Mouse (Mus musculus) liver, embryonic 16.5 days (tissue): ENCODE data around the gene Olfr203. TPM values are rescaled to one million over a fixed set of nuclear protein-coding genes. Genes with fewer than 3 reads are reported as not detected.
"Not testable (repeated sequence)": the region's sequence is repeated elsewhere in the genome, so short reads cannot be mapped to it uniquely, and the experiment has no call there.

Source experiments
- ATAC-seq: fragments of 200-750 bp; cut with Nextera tagmentation; 2 replicates; pipeline ENCODE4 v1.8.0; 2017; ENCODE audit warnings: low read depth, mild to moderate bottlenecking, moderate number of reproducible peaks, moderate library complexity
- H3K27ac ChIP-seq: fragments of 300-500 bp; sonication (generic); 2 replicates; pipeline ENCODE4 v1.5.1; 2014; ENCODE audit warnings: mild to moderate bottlenecking, low read length
- H3K27me3 ChIP-seq: fragments of 300-500 bp; sonication (generic); 2 replicates; pipeline ENCODE4 v1.6.1; 2014; ENCODE audit warnings: low read depth, low read length, mixed read lengths; ENCODE audit not compliant: control insufficient read depth, insufficient read depth
- H3K36me3 ChIP-seq: fragments of 300-500 bp; sonication (generic); 2 replicates; pipeline ENCODE4 v1.6.1; 2014; ENCODE audit warnings: mild to moderate bottlenecking; ENCODE audit not compliant: control insufficient read depth, insufficient read depth
- H3K4me1 ChIP-seq: fragments of 300-500 bp; sonication (generic); 2 replicates; pipeline ENCODE4 v1.6.1; 2014; ENCODE audit warnings: low read depth, low read length, mixed read lengths; ENCODE audit not compliant: control insufficient read depth
- H3K4me2 ChIP-seq: fragments of 300-500 bp; sonication (generic); 2 replicates; pipeline ENCODE4 v1.6.1; 2014; ENCODE audit warnings: low read depth, low read length, mixed read lengths
- H3K4me3 ChIP-seq: fragments of 300-500 bp; sonication (generic); 2 replicates; pipeline ENCODE4 v1.5.1; 2014; ENCODE audit warnings: low read depth, mild to moderate bottlenecking, low read length
- H3K9ac ChIP-seq: fragments of 300-500 bp; sonication (generic); 2 replicates; pipeline ENCODE4 v1.6.1; 2014; ENCODE audit warnings: low read depth, low read length
- H3K9me3 ChIP-seq: fragments of 300-500 bp; sonication (generic); replicated peaks from 2 replicates; pipeline ENCODE4 v1.6.1; 2016; ENCODE audit warnings: low read length; ENCODE audit not compliant: control insufficient read depth
- WGBS: fragments of 180-500 bp; shearing (Covaris S2); extraction: QIAGEN DNeasy Blood & Tissue Kit; methylation state at CpG from one replicate; pipeline ENCODE4 v1.1.7; 2014; ENCODE audit not compliant: insufficient replicate concordance; 5-methylcytosine and 5-hydroxymethylcytosine counted together
- polyA plus RNA-seq: library from polyadenylated mRNA; unstranded; fragments of >200 nt; fragmentation: Nextera tagmentation; extraction: Ambion mirVana; gene quantifications from 2 replicates; pipeline ENCODE4 v1.2.1, GENCODE M21; 2015

Olfr203 gene
- polyA plus RNA-seq, 1 experiment from 2014 or later, result not detected

DNA sequence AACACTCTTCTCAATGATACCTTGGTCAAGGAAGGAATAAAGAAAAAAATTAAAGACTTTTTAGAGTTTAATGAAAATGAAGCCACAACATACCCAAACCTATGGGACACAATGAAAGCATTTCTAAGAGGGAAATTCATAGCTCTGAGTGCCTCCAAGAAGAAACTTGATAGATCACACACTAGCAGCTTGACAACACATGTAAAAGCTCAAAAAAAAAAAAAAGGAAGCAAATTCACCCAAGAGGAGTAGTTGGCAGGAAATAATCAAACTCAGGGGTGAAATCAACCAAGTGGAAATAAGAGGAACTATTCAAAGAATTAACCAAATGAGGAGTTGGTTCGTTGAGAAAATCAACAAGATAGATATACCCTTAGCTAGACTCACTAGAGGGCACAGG, 24.6 kb downstream of the Olfr203 start:
- WGBS, result 21% methylated on average over 1 of the region's 1 CpGs
- not testable (repeated sequence) for H3K9me3 ChIP-seq, ATAC-seq

DNA sequence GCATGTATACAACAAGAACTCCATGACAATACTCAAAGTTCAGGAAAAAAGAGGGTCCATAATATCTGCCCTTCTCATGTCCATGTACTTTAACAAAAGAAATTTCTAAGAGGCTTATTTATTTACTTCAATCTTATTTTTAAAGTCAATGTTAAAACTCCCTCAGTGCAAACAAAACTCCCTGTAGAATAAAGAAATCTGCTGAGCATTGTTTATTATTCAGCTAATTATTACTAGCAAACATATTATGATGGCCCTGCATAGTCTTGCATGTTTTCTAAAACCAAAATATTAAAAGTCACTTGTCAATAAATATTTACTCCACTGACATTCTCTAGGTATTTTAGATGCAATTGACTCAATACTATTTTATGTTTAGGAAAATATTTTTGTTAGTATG, 32.4 kb downstream of the Olfr203 start, which contains the start of gene Olfr205:
TSS of gene Olfr205 (minus strand) at position 101 of the 400 bp plus-strand sequence.
- H3K27me3 ChIP-seq, result no peaks in the 10 kb centered on the region
- no peaks in the 10 kb centered on the region for H3K4me1 ChIP-seq
- no peak within 1 kb of the TSS for H3K4me2 ChIP-seq
- no peaks in the 10 kb centered on the region for H3K36me3 ChIP-seq
- H3K27ac ChIP-seq, result no peak within 1 kb of the TSS
- H3K4me3 ChIP-seq, result no peak within 1 kb of the TSS
- no peak for ATAC-seq
- H3K9me3 ChIP-seq, result no peaks in the 10 kb centered on the region; the same call in 1 of the 2 replicates
- H3K9ac ChIP-seq, result no peak within 1 kb of the TSS

More for the DNA sequence above, 24.6 kb downstream of the Olfr203 start:
- H3K36me3 ChIP-seq, H3K4me1 ChIP-seq, H3K9ac ChIP-seq, H3K27me3 ChIP-seq, H3K4me3 ChIP-seq, H3K4me2 ChIP-seq, H3K27ac ChIP-seq: not testable (repeated sequence)

DNA sequence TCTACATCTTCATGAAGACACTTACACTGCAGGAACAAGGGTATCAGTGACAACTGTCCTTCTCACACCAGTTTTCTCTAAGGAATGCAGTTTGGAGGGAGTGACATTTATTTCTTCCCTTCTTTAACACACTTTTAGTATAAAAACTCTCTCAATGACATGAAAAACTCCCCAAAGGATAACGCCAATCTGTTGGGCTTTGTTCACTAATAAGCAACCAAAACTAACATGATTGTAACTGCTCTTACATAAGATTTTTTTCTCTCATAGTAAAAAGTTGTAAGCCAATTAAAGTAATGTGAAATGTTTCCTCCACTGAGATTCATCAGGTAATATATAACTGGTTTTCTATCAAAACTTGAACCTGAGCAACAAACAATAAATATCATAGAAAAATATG, 50.5 kb downstream of the Olfr203 start, which contains the start of gene Olfr206:
TSS of gene Olfr206 (minus strand) at position 101 of the 400 bp plus-strand sequence.
- no peaks in the 10 kb centered on the region for H3K9me3 ChIP-seq
- ATAC-seq, result no peak
- WGBS, result 50% methylated on average over 1 of the region's 1 CpGs

More for the DNA sequence above, 50.5 kb downstream of the Olfr203 start, which contains the start of gene Olfr206:
- H3K4me1 ChIP-seq, result no peaks in the 10 kb centered on the region
- no peak within 1 kb of the TSS for H3K4me3 ChIP-seq
- H3K9ac ChIP-seq, result no peak within 1 kb of the TSS
- H3K4me2 ChIP-seq, result no peak within 1 kb of the TSS
- H3K27me3 ChIP-seq, result no peaks in the 10 kb centered on the region
- H3K27ac ChIP-seq, result no peak within 1 kb of the TSS
- H3K36me3 ChIP-seq, result no peaks in the 10 kb centered on the region

Other genes starting within 250 kb of the Olfr203 start
- not detected in 2 replicates for gene Olfr190, start 220.9 kb upstream of the Olfr203 start, polyA plus RNA-seq
- gene Olfr191, start 209.1 kb upstream of the Olfr203 start, polyA plus RNA-seq, result not detected in 2 replicates
- gene Olfr193, start 187.0 kb upstream of the Olfr203 start, polyA plus RNA-seq, result not detected in 2 replicates
- not detected in 2 replicates for gene Olfr194, start 177.8 kb upstream of the Olfr203 start, polyA plus RNA-seq
- not detected in 2 replicates for gene Olfr195, start 151.8 kb upstream of the Olfr203 start, polyA plus RNA-seq
- not detected in 2 replicates for gene Olfr196, start 128.4 kb upstream of the Olfr203 start, polyA plus RNA-seq
- not detected in 2 replicates for gene Olfr198, start 95.3 kb upstream of the Olfr203 start, polyA plus RNA-seq
- gene Olfr199, start 79.1 kb upstream of the Olfr203 start, polyA plus RNA-seq, result not detected in 2 replicates
- gene Olfr201, start 26.2 kb upstream of the Olfr203 start, polyA plus RNA-seq, result 0.06 and 0.09 TPM in 2 replicates
- gene Olfr202, start 12.1 kb upstream of the Olfr203 start, polyA plus RNA-seq, result not detected in 2 replicates
- gene Olfr204, start 19.4 kb downstream of the Olfr203 start, polyA plus RNA-seq, result not detected in 2 replicates
- gene Olfr205, start 32.3 kb downstream of the Olfr203 start, polyA plus RNA-seq, result not detected in 2 replicates
- gene Olfr206, start 50.4 kb downstream of the Olfr203 start, polyA plus RNA-seq, result not detected in 2 replicates
- gene Olfr209, start 65.1 kb downstream of the Olfr203 start, polyA plus RNA-seq, result not detected in 2 replicates
- not detected in 2 replicates for gene Gabrr3, start 108.5 kb downstream of the Olfr203 start, polyA plus RNA-seq
- 10.5 and 12.0 TPM in 2 replicates for gene Riox2, start 172.9 kb downstream of the Olfr203 start, polyA plus RNA-seq